In the genomic region with DNA sequence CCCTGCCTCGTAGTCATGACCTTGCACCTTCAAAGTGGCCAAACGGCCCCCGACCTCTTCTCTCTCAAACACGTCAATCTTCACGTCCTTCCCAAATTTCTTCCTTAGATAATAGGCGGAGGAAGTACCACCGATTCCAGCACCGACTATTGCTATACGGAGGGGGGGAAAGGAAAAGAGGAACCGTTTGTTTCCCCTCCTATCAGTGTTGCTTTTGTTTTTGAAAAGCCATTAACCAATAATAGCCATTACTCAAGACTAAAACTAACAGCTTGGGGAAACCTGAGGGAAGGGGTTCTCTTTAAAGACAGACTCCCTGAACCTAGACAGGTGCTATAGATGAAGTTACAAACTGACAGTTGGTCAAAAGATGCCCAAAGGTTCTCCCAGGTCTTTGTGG, we compare ENCODE assay signal across 8 mouse cellular contexts. TPM values are rescaled to one million over a fixed set of nuclear protein-coding genes. Genes with fewer than 3 reads are reported as not detected.
DNase-seq lines count a peak whose midpoint lies in the region; ATAC-seq and TF ChIP-seq lines count a peak whose summit lies in the region.

No protein-coding gene starts in this region.

- H3K27ac ChIP-seq in left cerebral cortex, adult 2 months, result peak overlapping the region; percentile 96
- no peak overlapping the region for H3K27ac ChIP-seq in embryonic facial prominence, embryonic 12.5 days
- H3K27ac ChIP-seq in limb, embryonic 10.5 days, result peak overlapping the region; percentile 91
- H3K27ac ChIP-seq in neural tube, embryonic 13.5 days (replicated peaks), result peak overlapping the region; percentile 94

- no peak for TF ChIP-seq CTCF in left cerebral cortex, adult 2 months (IDR thresholded peaks at IDR 0.05)

- intact Hi-C loops in left cerebral cortex, adult 2 months (cut with DNase I), result loop anchor here (2.0 kb wide), 2 partner anchors 25 to 267 kb away; a partner anchor contains a TSS
- intact Hi-C loops in left cerebral cortex, postnatal 25 days (cut with DNase I), result loop anchor here (2.0 kb wide), 2 partner anchors 31 to 267 kb away; a partner anchor contains a TSS

- no peaks in the 10 kb centered on the region for H3K27me3 ChIP-seq in embryonic facial prominence, embryonic 12.5 days
- H3K27me3 ChIP-seq in limb, embryonic 10.5 days (ENCODE audit: low read depth, poor library complexity, severe bottlenecking), result no peaks in the 10 kb centered on the region
- peaks cover 9% of the 10 kb centered on the region; the same call in 1 of the 2 replicates for H3K27me3 ChIP-seq in neural tube, embryonic 13.5 days

- peaks cover 20% of the 10 kb centered on the region for H3K36me3 ChIP-seq in embryonic facial prominence, embryonic 12.5 days
- peaks cover 33% of the 10 kb centered on the region for H3K36me3 ChIP-seq in limb, embryonic 10.5 days
- H3K36me3 ChIP-seq in neural tube, embryonic 13.5 days, result peaks cover 32% of the 10 kb centered on the region

- H3K4me1 ChIP-seq in embryonic facial prominence, embryonic 12.5 days, result peaks cover 20% of the 10 kb centered on the region
- H3K4me1 ChIP-seq in limb, embryonic 10.5 days, result peaks cover 30% of the 10 kb centered on the region
- H3K4me1 ChIP-seq in neural tube, embryonic 13.5 days (replicated peaks), result peaks cover 34% of the 10 kb centered on the region

- peak overlapping the region; percentile 86 for H3K9ac ChIP-seq in embryonic facial prominence, embryonic 12.5 days
- peak overlapping the region; percentile 97 for H3K9ac ChIP-seq in neural tube, embryonic 13.5 days

- 32% methylated on average over 10 of the region's 10 CpGs for WGBS in embryonic facial prominence, embryonic 12.5 days
- 45% methylated on average over 10 of the region's 10 CpGs for WGBS in limb, embryonic 10.5 days
- WGBS in neural tube, embryonic 13.5 days, result 14% methylated on average over 10 of the region's 10 CpGs

- no peak for DNase-seq in left cerebral cortex, adult 2 months (ENCODE audit: extremely low spot score in 1 of 2, low spot score in 2 of 2)
- no peak for DNase-seq in left cerebral cortex, postnatal 25 days (ENCODE audit: low spot score in 2 of 2)
- DNase-seq in limb, embryonic 10.5 days (ENCODE audit: low spot score), result no peak
- DNase-seq in urinary bladder, adult 18-20 months (ENCODE audit: low spot score in 2 of 2), result no peak
- no peak for DNase-seq in adrenal gland, postnatal 10 days

- no peaks in the 10 kb centered on the region for H3K9me3 ChIP-seq in embryonic facial prominence, embryonic 12.5 days
- H3K9me3 ChIP-seq in limb, embryonic 10.5 days (replicated peaks), result no peaks in the 10 kb centered on the region
- no peaks in the 10 kb centered on the region for H3K9me3 ChIP-seq in neural tube, embryonic 13.5 days

- peak overlapping the region; percentile 95 for H3K4me3 ChIP-seq in left cerebral cortex, adult 2 months
- H3K4me3 ChIP-seq in embryonic facial prominence, embryonic 12.5 days, result peak overlapping the region; percentile 91
- H3K4me3 ChIP-seq in limb, embryonic 10.5 days, result peak overlapping the region; percentile 92
- peak overlapping the region; percentile 91 for H3K4me3 ChIP-seq in neural tube, embryonic 13.5 days

- peak overlapping the region; percentile 87 for H3K4me2 ChIP-seq in embryonic facial prominence, embryonic 12.5 days (replicated peaks)
- peak overlapping the region; percentile 86 for H3K4me2 ChIP-seq in neural tube, embryonic 13.5 days

- no peak for ATAC-seq in embryonic facial prominence, embryonic 12.5 days (ENCODE audit: insufficient number of reproducible peaks, insufficient read depth, low FRiP score, low TSS enrichment)
- no peak for ATAC-seq in neural tube, embryonic 13.5 days (ENCODE audit: low read depth)
- no peak for ATAC-seq in erythroid progenitor cell, adult 5-6 weeks (replicated peaks; ENCODE audit: low FRiP score, poor library complexity, severe bottlenecking)

RNA-seq across cellular contexts. Expression of a gene that starts 1.0 kb away (rescaled TPM):
- total RNA-seq in left cerebral cortex, adult 2 months (2021), result 100 to 1,000 TPM; 105 to 115 TPM
- total RNA-seq in left cerebral cortex, postnatal 25 days (2021), result 100 to 1,000 TPM in 1 of 2 experiments, 10 to 100 TPM in 1; 95.3 to 104 TPM
- 85.3 and 86.4 TPM in 2 replicates for polyA plus RNA-seq in embryonic facial prominence, embryonic 12.5 days (2016; fragmentation: Nextera tagmentation; extraction: Ambion mirVana)
- polyA plus RNA-seq in limb, embryonic 10.5 days (2016; fragmentation: Nextera tagmentation; extraction: Ambion mirVana), result 50.6 and 59.5 TPM in 2 replicates
- polyA plus RNA-seq in neural tube, embryonic 13.5 days (2015; fragmentation: Nextera tagmentation; extraction: Ambion mirVana), result 107 and 113 TPM in 2 replicates
- total RNA-seq in erythroid progenitor cell, adult 5-6 weeks (2015; ENCODE audit: low replicate concordance), result 10.9 and 15.1 TPM in 2 replicates
- 8.0 and 8.5 TPM in 2 replicates for total RNA-seq in erythroid progenitor cell, adult 5-6 weeks (2017; ENCODE audit: low replicate concordance)
- total RNA-seq in adrenal gland, postnatal 10 days (2021), result 100 to 1,000 TPM; 149 to 167 TPM

RNA-seq across cellular contexts. Expression of a gene that starts 8.1 kb away (rescaled TPM):
- 100 to 1,000 TPM; 117 to 119 TPM for total RNA-seq in left cerebral cortex, adult 2 months (2021)
- total RNA-seq in left cerebral cortex, postnatal 25 days (2021), result 100 to 1,000 TPM; 107 to 116 TPM
- polyA plus RNA-seq in embryonic facial prominence, embryonic 12.5 days (2016; fragmentation: Nextera tagmentation; extraction: Ambion mirVana), result 318 and 338 TPM in 2 replicates
- polyA plus RNA-seq in limb, embryonic 10.5 days (2016; fragmentation: Nextera tagmentation; extraction: Ambion mirVana), result 174 and 235 TPM in 2 replicates
- polyA plus RNA-seq in neural tube, embryonic 13.5 days (2015; fragmentation: Nextera tagmentation; extraction: Ambion mirVana), result 326 and 340 TPM in 2 replicates
- total RNA-seq in erythroid progenitor cell, adult 5-6 weeks (2015; ENCODE audit: low replicate concordance), result 42.5 and 59.5 TPM in 2 replicates
- total RNA-seq in erythroid progenitor cell, adult 5-6 weeks (2017; ENCODE audit: low replicate concordance), result 32.9 and 39.7 TPM in 2 replicates
- total RNA-seq in adrenal gland, postnatal 10 days (2021), result 10 to 100 TPM; 43.8 to 86.4 TPM

RNA-seq across cellular contexts. Expression of a gene that starts 24.9 kb away (rescaled TPM):
- total RNA-seq in left cerebral cortex, adult 2 months (2021), result 10 to 100 TPM; 54.8 to 61.9 TPM
- total RNA-seq in left cerebral cortex, postnatal 25 days (2021), result 10 to 100 TPM; 58.9 to 62.2 TPM
- 637 and 711 TPM in 2 replicates for polyA plus RNA-seq in embryonic facial prominence, embryonic 12.5 days (2016; fragmentation: Nextera tagmentation; extraction: Ambion mirVana)
- 932 and 987 TPM in 2 replicates for polyA plus RNA-seq in limb, embryonic 10.5 days (2016; fragmentation: Nextera tagmentation; extraction: Ambion mirVana)
- 397 and 429 TPM in 2 replicates for polyA plus RNA-seq in neural tube, embryonic 13.5 days (2015; fragmentation: Nextera tagmentation; extraction: Ambion mirVana)
- 215 and 223 TPM in 2 replicates for total RNA-seq in erythroid progenitor cell, adult 5-6 weeks (2015; ENCODE audit: low replicate concordance)
- total RNA-seq in erythroid progenitor cell, adult 5-6 weeks (2017; ENCODE audit: low replicate concordance), result 5.6 and 62.1 TPM in 2 replicates
- 100 to 1,000 TPM; 222 to 235 TPM for total RNA-seq in adrenal gland, postnatal 10 days (2021)

RNA-seq across cellular contexts. Expression of a gene that starts 30.5 kb away (rescaled TPM):
- not detected for total RNA-seq in left cerebral cortex, adult 2 months (2021)
- total RNA-seq in left cerebral cortex, postnatal 25 days (2021), result not detected
- not detected in 2 replicates for polyA plus RNA-seq in embryonic facial prominence, embryonic 12.5 days (2016; fragmentation: Nextera tagmentation; extraction: Ambion mirVana)
- not detected in 2 replicates for polyA plus RNA-seq in limb, embryonic 10.5 days (2016; fragmentation: Nextera tagmentation; extraction: Ambion mirVana)
- 0.50 and 0.63 TPM in 2 replicates for polyA plus RNA-seq in neural tube, embryonic 13.5 days (2015; fragmentation: Nextera tagmentation; extraction: Ambion mirVana)
- total RNA-seq in erythroid progenitor cell, adult 5-6 weeks (2015; ENCODE audit: low replicate concordance), result 2.5 TPM in 1 of 2 replicates, not detected in the other
- total RNA-seq in erythroid progenitor cell, adult 5-6 weeks (2017; ENCODE audit: low replicate concordance), result not detected in 2 replicates
- under 1 TPM in 1 of 2 experiments, not detected in 1; 0.85 TPM for total RNA-seq in adrenal gland, postnatal 10 days (2021)

RNA-seq across cellular contexts. Expression of a gene that starts 30.5 kb away (rescaled TPM):
- total RNA-seq in left cerebral cortex, adult 2 months (2021), result 10 to 100 TPM; 21.3 to 21.8 TPM
- 10 to 100 TPM; 23.9 to 24.1 TPM for total RNA-seq in left cerebral cortex, postnatal 25 days (2021)
- 132 and 137 TPM in 2 replicates for polyA plus RNA-seq in embryonic facial prominence, embryonic 12.5 days (2016; fragmentation: Nextera tagmentation; extraction: Ambion mirVana)
- polyA plus RNA-seq in limb, embryonic 10.5 days (2016; fragmentation: Nextera tagmentation; extraction: Ambion mirVana), result 189 and 214 TPM in 2 replicates
- 113 and 119 TPM in 2 replicates for polyA plus RNA-seq in neural tube, embryonic 13.5 days (2015; fragmentation: Nextera tagmentation; extraction: Ambion mirVana)
- 2.9 and 3.4 TPM in 2 replicates for total RNA-seq in erythroid progenitor cell, adult 5-6 weeks (2015; ENCODE audit: low replicate concordance)
- total RNA-seq in erythroid progenitor cell, adult 5-6 weeks (2017; ENCODE audit: low replicate concordance), result 0.68 and 6.3 TPM in 2 replicates
- total RNA-seq in adrenal gland, postnatal 10 days (2021), result 10 to 100 TPM; 75.1 to 80.4 TPM

Comparison
In these comparisons a context has a peak if more than half of its experiments do, and no peak if none do; other contexts are left out.
1. RNA of a gene that starts 1.0 kb away (total RNA-seq): 149 to 167 TPM in adrenal gland, postnatal 10 days, 105 to 115 TPM in left cerebral cortex, adult 2 months and 95.3 to 104 TPM in left cerebral cortex, postnatal 25 days; 8.0 to 15.1 TPM in erythroid progenitor cell, adult 5-6 weeks; every median in the first group is over 4 times any median in the second.
2. Peak in every context shown above with its lines, with median percentiles within 50 percentile points of each other: H3K4me3 ChIP-seq.